Mouse (Mus musculus) limb, embryonic 14.5 days (tissue): ENCODE measurements around the gene Spire2. TPM values are rescaled to one million over a fixed set of nuclear protein-coding genes. Genes with fewer than 3 reads are reported as not detected.

ENCODE experiments used
- ATAC-seq: fragments of 200-750 bp; cut with Nextera tagmentation; 2 replicates; pipeline ENCODE4 v1.8.0; 2017; ENCODE audit warnings: low read depth, moderate number of reproducible peaks, moderate TSS enrichment; ENCODE audit not compliant: low FRiP score
- DNase-seq: peaks from one replicate; pipeline ENCODE4 v3.0.0-alpha.2; 2015; ENCODE audit warnings: low spot score
- H3K27ac ChIP-seq: fragments of 300-500 bp; sonication (generic); replicated peaks from 2 replicates; pipeline ENCODE4 v1.5.1; 2014; ENCODE audit warnings: low read depth, mild to moderate bottlenecking, low read length, moderate library complexity, mixed read lengths
- H3K27me3 ChIP-seq: fragments of 300-500 bp; sonication (generic); 2 replicates; pipeline ENCODE4 v1.6.1; 2014; ENCODE audit warnings: low read length, mixed read lengths; ENCODE audit not compliant: control insufficient read depth, insufficient read depth
- H3K36me3 ChIP-seq: fragments of 300-500 bp; sonication (generic); 2 replicates; pipeline ENCODE4 v1.6.1; 2014; ENCODE audit warnings: mild to moderate bottlenecking, low read length, moderate library complexity, mixed read lengths; ENCODE audit not compliant: control insufficient read depth, insufficient read depth
- H3K4me1 ChIP-seq: fragments of 300-500 bp; sonication (generic); 2 replicates; pipeline ENCODE4 v1.6.1; 2014; ENCODE audit warnings: antibody characterized with exemption, low read length, mixed read lengths; ENCODE audit not compliant: control insufficient read depth, insufficient read depth
- H3K4me2 ChIP-seq: fragments of 300-500 bp; sonication (generic); replicated peaks from 2 replicates; pipeline ENCODE4 v1.6.1; 2014; ENCODE audit warnings: low read depth, mild to moderate bottlenecking, low read length, moderate library complexity; ENCODE audit not compliant: severe bottlenecking
- H3K4me3 ChIP-seq: fragments of 300-500 bp; sonication (generic); replicated peaks from 2 replicates; pipeline ENCODE4 v1.5.1; 2014; ENCODE audit warnings: low read length
- H3K9ac ChIP-seq: fragments of 300-500 bp; sonication (generic); 2 replicates; pipeline ENCODE4 v1.6.1; 2014; ENCODE audit warnings: mild to moderate bottlenecking, low read depth, low read length, moderate library complexity; ENCODE audit not compliant: severe bottlenecking
- H3K9me3 ChIP-seq: fragments of 300-500 bp; sonication (generic); 2 replicates; pipeline ENCODE4 v1.6.1; 2016; ENCODE audit warnings: low read length; ENCODE audit not compliant: control insufficient read depth
- POLR2A ChIP-seq: fragments of 200-500 bp; IDR thresholded peaks from 2 replicates; pipeline ENCODE4 v1.8.0; 2012; ENCODE audit warnings: inconsistent platforms, mild to moderate bottlenecking, moderate library complexity, borderline replicate concordance; ENCODE audit not compliant: insufficient read depth, insufficient read length; ENCODE audit errors: extremely low read depth
- WGBS: fragments of 180-500 bp; shearing (Covaris S2); extraction: QIAGEN DNeasy Blood & Tissue Kit; methylation state at CpG from one replicate; pipeline ENCODE4 v1.1.7; 2014; 5-methylcytosine and 5-hydroxymethylcytosine counted together
- polyA plus RNA-seq, 2 experiments: library from polyadenylated mRNA; depleted of rRNA in 1 of 2; stranded (reverse) in 1 of 2; unstranded in 1 of 2; fragments of >200 nt; fragmentation: Nextera tagmentation in 1 of 2; extraction: Ambion mirVana in 1 of 2; gene quantifications; 2 replicates each; pipeline versions ENCODE4 v1.2.1 to v1.2.3; 2012 to 2014

Gene Spire2
- polyA plus RNA-seq, 2 experiments, result 0.67 to 1.2 TPM

GRCm38 (mm10) chr8:123352786-123353185, 20.3 kb downstream of the Spire2 start:
- WGBS, result 67% methylated on average over 13 of the region's 13 CpGs
- TF ChIP-seq POLR2A, result no peak
- Histone ChIP-seq H3K4me2 (no peak overlapping the region), H3K9ac (no peak overlapping the region), H3K4me3 (no peak overlapping the region), H3K9me3 (no peaks in the 10 kb centered on the region), H3K4me1 (peaks cover 4% of the 10 kb centered on the region; the same call in 1 of the 2 replicates), H3K27ac (no peak overlapping the region), H3K36me3 (no peaks in the 10 kb centered on the region), H3K27me3 (no peaks in the 10 kb centered on the region)
- ATAC-seq (no peak), DNase-seq (no peak)

GRCm38 (mm10) chr8:123353216-123353615, 20.7 kb downstream of the Spire2 start:
- Histone ChIP-seq H3K36me3 (no peaks in the 10 kb centered on the region), H3K9me3 (no peaks in the 10 kb centered on the region), H3K4me1 (peaks cover under 1% of the 10 kb centered on the region; the same call in 1 of the 2 replicates), H3K27me3 (no peaks in the 10 kb centered on the region), H3K27ac (no peak overlapping the region), H3K4me2 (no peak overlapping the region), H3K4me3 (no peak overlapping the region), H3K9ac (no peak overlapping the region)
- ATAC-seq, result no peak
- no peak for DNase-seq
- TF ChIP-seq POLR2A, result no peak
- WGBS, result 32% methylated on average over 11 of the region's 11 CpGs

- Histone ChIP-seq H3K9ac (no peak overlapping the region), H3K9me3 (no peaks in the 10 kb centered on the region), H3K4me2 (no peak overlapping the region), H3K36me3 (no peaks in the 10 kb centered on the region), H3K27ac (no peak overlapping the region), H3K4me3 (no peak overlapping the region), H3K27me3 (no peaks in the 10 kb centered on the region), H3K4me1 (no peaks in the 10 kb centered on the region)
- no peak for TF ChIP-seq POLR2A
- peak; percentile 63 for DNase-seq
- 39% methylated on average over 12 of the region's 12 CpGs for WGBS
- no peak; the same call in 1 of the 2 replicates for ATAC-seq
Measured at GRCm38 (mm10) chr8:123361082-123361739, 28.7 kb downstream of the Spire2 start.

GRCm38 (mm10) chr8:123373403-123374238, 41.1 kb downstream of the Spire2 start, which contains the start of gene Tcf25:
Tcf25 (plus strand) TSS chr8:123373753.
- ATAC-seq (peak; percentile 90), DNase-seq (peak; percentile 93)
- Histone ChIP-seq H3K4me2 (peak within 1 kb of the TSS; percentile 73), H3K36me3 (peaks cover 5% of the 10 kb centered on the region; the same call in 1 of the 2 replicates), H3K27me3 (no peaks in the 10 kb centered on the region), H3K4me1 (peaks cover 5% of the 10 kb centered on the region), H3K9me3 (no peaks in the 10 kb centered on the region), H3K4me3 (peak within 1 kb of the TSS; percentile 63), H3K27ac (peak within 1 kb of the TSS; percentile 89), H3K9ac (peak within 1 kb of the TSS; percentile 71)
- WGBS, result under 1% methylated on average over 62 of the region's 75 CpGs
- peak; percentile 87; the same call in 1 of the 2 replicates for TF ChIP-seq POLR2A

GRCm38 (mm10) chr8:123374239-123374578, 41.7 kb downstream of the Spire2 start:
- ATAC-seq (peak; percentile 87), DNase-seq (peak; percentile 88)
- Histone ChIP-seq H3K27ac (peak overlapping the region; percentile 89), H3K4me1 (peaks cover 5% of the 10 kb centered on the region), H3K9me3 (no peaks in the 10 kb centered on the region), H3K4me3 (peak overlapping the region; percentile 63), H3K36me3 (peaks cover 6% of the 10 kb centered on the region; the same call in 1 of the 2 replicates), H3K4me2 (peak overlapping the region; percentile 73), H3K27me3 (no peaks in the 10 kb centered on the region), H3K9ac (peak overlapping the region; percentile 71)
- no peak for TF ChIP-seq POLR2A
- WGBS, result under 1% methylated on average over 20 of the region's 20 CpGs
